ENCODE assay signal across 10 mouse cellular contexts in the genomic region with DNA sequence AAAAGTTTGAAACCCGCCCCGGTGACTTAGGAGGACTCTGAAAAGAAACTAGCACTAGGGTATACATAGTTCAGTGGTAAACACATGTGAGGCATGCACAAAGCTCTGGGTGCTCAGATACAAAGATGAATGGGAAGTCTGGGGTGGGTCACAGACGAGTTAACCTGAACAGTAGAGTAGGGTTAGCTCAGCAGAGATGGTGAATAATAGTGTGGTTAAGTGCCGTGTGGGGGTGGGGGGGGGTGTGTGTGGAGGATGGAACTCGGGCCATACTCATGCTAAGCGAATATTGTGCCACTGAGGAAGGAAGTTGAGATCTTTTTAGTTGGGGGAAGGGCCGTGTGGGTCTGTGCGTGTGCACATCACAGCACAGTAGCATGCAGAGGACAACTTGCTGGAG. TPM values are rescaled to one million over a fixed set of nuclear protein-coding genes. Genes with fewer than 3 reads are reported as not detected.
DNase-seq lines count a peak whose midpoint lies in the region; ATAC-seq lines count a peak whose summit lies in the region.
"Had no signal": no experiment of that assay in that cellular context is flagged by ENCODE, and none has a peak within 500 bp of the region (broad histone marks: within the 10 kb centered on the region; RNA-seq: fewer than 3 reads in every experiment).

No protein-coding gene starts in this region.

- H3K4me2 ChIP-seq in forebrain, embryonic 11.5 days (ENCODE audit: low read depth, low read length, severe bottlenecking) = no peak overlapping the region
- H3K4me2 ChIP-seq in forebrain, embryonic 16.5 days (ENCODE audit: low read length) = no peak overlapping the region
- H3K4me2 ChIP-seq in lung, embryonic 15.5 days = peak overlapping the region; percentile 75; the same call in 1 of the 2 replicates
- H3K4me2 ChIP-seq in hindbrain, embryonic 16.5 days (ENCODE audit: low read length) = peak overlapping the region; percentile 90; the same call in 1 of the 2 replicates
- H3K4me2 ChIP-seq in neural tube, embryonic 14.5 days (ENCODE audit: low read depth, low read length) = 0 out of 2 replicates have a peak overlapping the region, but pooled peaks have one; percentile 95

- intact Hi-C loops in gastrocnemius, postnatal 14 days (cut with DNase I; ENCODE audit: low total_unique reads) = no loop called here

- DNase-seq in forebrain, embryonic 11.5 days (ENCODE audit: low spot score) = no peak
- DNase-seq in lung, postnatal 10 days = no peak
- DNase-seq in gastrocnemius, postnatal 14 days = no peak
- DNase-seq in c-Kit-positive CD71-positive TER-119-positive erythroid progenitor cells, embryonic 14.5 days (ENCODE audit: low spot score) = no peak
- DNase-seq: lung, postnatal 36 days; right cerebral cortex, postnatal 14 days had no signal

- no peaks in the 10 kb centered on the region for H3K9me3 ChIP-seq in forebrain, embryonic 11.5 days (ENCODE audit: control insufficient read depth, low read length)
- no peaks in the 10 kb centered on the region for H3K9me3 ChIP-seq in forebrain, embryonic 16.5 days (ENCODE audit: control insufficient read depth, low read length)
- no peaks in the 10 kb centered on the region for H3K9me3 ChIP-seq in lung, embryonic 15.5 days
- H3K9me3 ChIP-seq in hindbrain, embryonic 16.5 days (ENCODE audit: control insufficient read depth, low read length) = no peaks in the 10 kb centered on the region
- H3K9me3 ChIP-seq in neural tube, embryonic 14.5 days (ENCODE audit: control insufficient read depth, low read length) = no peaks in the 10 kb centered on the region

- H3K4me3 ChIP-seq in forebrain, embryonic 11.5 days (ENCODE audit: low read depth, low read length) = no peak overlapping the region
- H3K4me3 ChIP-seq in forebrain, embryonic 16.5 days (replicated peaks; ENCODE audit: low read length) = no peak overlapping the region
- no peak overlapping the region for H3K4me3 ChIP-seq in lung, embryonic 15.5 days
- no peak overlapping the region for H3K4me3 ChIP-seq in hindbrain, embryonic 16.5 days (ENCODE audit: low read length)
- H3K4me3 ChIP-seq in neural tube, embryonic 14.5 days (ENCODE audit: low read depth, low read length) = no peak overlapping the region

- peaks cover 3% of the 10 kb centered on the region for H3K36me3 ChIP-seq in forebrain, embryonic 11.5 days (ENCODE audit: control insufficient read depth, insufficient read depth, low read length)
- peaks cover 19% of the 10 kb centered on the region for H3K36me3 ChIP-seq in forebrain, embryonic 16.5 days (ENCODE audit: control insufficient read depth, insufficient read depth)
- H3K36me3 ChIP-seq in lung, embryonic 15.5 days = peaks cover 31% of the 10 kb centered on the region
- H3K36me3 ChIP-seq in hindbrain, embryonic 16.5 days (ENCODE audit: control insufficient read depth, insufficient read depth, low read length) = peaks cover 20% of the 10 kb centered on the region
- peaks cover 33% of the 10 kb centered on the region for H3K36me3 ChIP-seq in neural tube, embryonic 14.5 days (ENCODE audit: control insufficient read depth, insufficient read depth, low read length)

- H3K4me1 ChIP-seq in forebrain, embryonic 11.5 days (replicated peaks; ENCODE audit: control insufficient read depth, insufficient read depth, low read length) = peaks cover 13% of the 10 kb centered on the region; the same call in 1 of the 2 replicates
- H3K4me1 ChIP-seq in forebrain, embryonic 16.5 days (replicated peaks; ENCODE audit: control insufficient read depth, insufficient read depth, low read length) = peaks cover 28% of the 10 kb centered on the region
- peaks cover 23% of the 10 kb centered on the region for H3K4me1 ChIP-seq in lung, embryonic 15.5 days
- peaks cover 18% of the 10 kb centered on the region for H3K4me1 ChIP-seq in hindbrain, embryonic 16.5 days (ENCODE audit: control insufficient read depth, insufficient read depth, low read depth, low read length)
- H3K4me1 ChIP-seq in neural tube, embryonic 14.5 days (ENCODE audit: control insufficient read depth, insufficient read depth, low read length) = peaks cover 13% of the 10 kb centered on the region

- H3K9ac ChIP-seq in forebrain, embryonic 11.5 days (ENCODE audit: low read length) = peak overlapping the region; percentile 16; the same call in 1 of the 2 replicates
- no peak overlapping the region for H3K9ac ChIP-seq in forebrain, embryonic 16.5 days (replicated peaks; ENCODE audit: low read depth, low read length)
- H3K9ac ChIP-seq in lung, embryonic 15.5 days = peak overlapping the region; percentile 17; the same call in 1 of the 2 replicates
- no peak overlapping the region for H3K9ac ChIP-seq in hindbrain, embryonic 16.5 days (ENCODE audit: low read depth, low read length)
- H3K9ac ChIP-seq in neural tube, embryonic 14.5 days (replicated peaks; ENCODE audit: low read depth, low read length) = no peak overlapping the region

- whole genome bisulfite sequencing in forebrain, embryonic 11.5 days = 88% methylated on average over 8 of the region's 8 CpGs
- WGBS in forebrain, embryonic 16.5 days = 90% methylated on average over 8 of the region's 8 CpGs
- WGBS in lung, embryonic 15.5 days = 78% methylated on average over 8 of the region's 8 CpGs
- WGBS in hindbrain, embryonic 16.5 days = 81% methylated on average over 8 of the region's 8 CpGs
- WGBS in neural tube, embryonic 14.5 days = 92% methylated on average over 8 of the region's 8 CpGs

- no peaks in the 10 kb centered on the region for H3K27me3 ChIP-seq in forebrain, embryonic 11.5 days (ENCODE audit: control insufficient read depth, insufficient read depth, low read length)
- H3K27me3 ChIP-seq in forebrain, embryonic 16.5 days (replicated peaks; ENCODE audit: control insufficient read depth, insufficient read depth, low read length) = no peaks in the 10 kb centered on the region
- H3K27me3 ChIP-seq in lung, embryonic 15.5 days = no peaks in the 10 kb centered on the region
- no peaks in the 10 kb centered on the region for H3K27me3 ChIP-seq in hindbrain, embryonic 16.5 days (replicated peaks; ENCODE audit: control insufficient read depth, insufficient read depth, low read length)
- no peaks in the 10 kb centered on the region for H3K27me3 ChIP-seq in neural tube, embryonic 14.5 days (ENCODE audit: control insufficient read depth, insufficient read depth, low read length)

- ATAC-seq in forebrain, embryonic 11.5 days (replicated peaks; ENCODE audit: low FRiP score) = no peak
- ATAC-seq in forebrain, embryonic 16.5 days = no peak
- no peak for ATAC-seq in lung, embryonic 15.5 days (ENCODE audit: borderline replicate concordance, extremely low read depth, low FRiP score, low TSS enrichment)
- ATAC-seq in hindbrain, embryonic 16.5 days = no peak
- ATAC-seq in neural tube, embryonic 14.5 days (ENCODE audit: low read depth) = no peak

- no peak overlapping the region for H3K27ac ChIP-seq in forebrain, embryonic 11.5 days (ENCODE audit: low read depth, low read length)
- no peak overlapping the region for H3K27ac ChIP-seq in forebrain, embryonic 16.5 days (ENCODE audit: low read length)
- no peak overlapping the region for H3K27ac ChIP-seq in lung, embryonic 15.5 days
- H3K27ac ChIP-seq in hindbrain, embryonic 16.5 days (ENCODE audit: low read depth, low read length) = no peak overlapping the region
- H3K27ac ChIP-seq in neural tube, embryonic 14.5 days (ENCODE audit: low read depth, low read length) = no peak overlapping the region

RNA-seq across cellular contexts. Expression of gene Mdh2, which starts 2.1 kb away (rescaled TPM):
- polyA plus RNA-seq in forebrain, embryonic 11.5 days (2014; fragmentation: Nextera tagmentation; extraction: Ambion mirVana) = 526 and 536 TPM in 2 replicates
- polyA plus RNA-seq in forebrain, embryonic 16.5 days (2015; fragmentation: Nextera tagmentation; extraction: Ambion mirVana) = 562 and 563 TPM in 2 replicates
- polyA plus RNA-seq in lung, embryonic 15.5 days (2015; fragmentation: Nextera tagmentation; extraction: Ambion mirVana) = 452 and 462 TPM in 2 replicates
- polyA plus RNA-seq in hindbrain, embryonic 16.5 days (2015; fragmentation: Nextera tagmentation; extraction: Ambion mirVana) = 670 and 701 TPM in 2 replicates
- 680 and 694 TPM in 2 replicates for polyA plus RNA-seq in neural tube, embryonic 14.5 days (2014; fragmentation: Nextera tagmentation; extraction: Ambion mirVana)
- total RNA-seq in gastrocnemius, postnatal 14 days (2021) = 1,000 to 10,000 TPM; 1,031 to 1,199 TPM

RNA-seq across cellular contexts. Expression of gene Styxl1, which starts 2.1 kb away (rescaled TPM):
- polyA plus RNA-seq in forebrain, embryonic 11.5 days (2014; fragmentation: Nextera tagmentation; extraction: Ambion mirVana) = not detected in 2 replicates
- polyA plus RNA-seq in forebrain, embryonic 16.5 days (2015; fragmentation: Nextera tagmentation; extraction: Ambion mirVana) = 0.23 and 0.35 TPM in 2 replicates
- polyA plus RNA-seq in lung, embryonic 15.5 days (2015; fragmentation: Nextera tagmentation; extraction: Ambion mirVana) = 0.24 and 0.57 TPM in 2 replicates
- polyA plus RNA-seq in hindbrain, embryonic 16.5 days (2015; fragmentation: Nextera tagmentation; extraction: Ambion mirVana) = 0.48 and 0.51 TPM in 2 replicates
- polyA plus RNA-seq in neural tube, embryonic 14.5 days (2014; fragmentation: Nextera tagmentation; extraction: Ambion mirVana) = 0.76 TPM in 1 of 2 replicates, not detected in the other
- not detected for total RNA-seq in gastrocnemius, postnatal 14 days (2021)

RNA-seq across cellular contexts. Expression of gene Srrm3, which starts 26.4 kb away (rescaled TPM):
- polyA plus RNA-seq in forebrain, embryonic 11.5 days (2014; fragmentation: Nextera tagmentation; extraction: Ambion mirVana) = 12.3 and 12.7 TPM in 2 replicates
- polyA plus RNA-seq in forebrain, embryonic 16.5 days (2015; fragmentation: Nextera tagmentation; extraction: Ambion mirVana) = 44.0 and 60.9 TPM in 2 replicates
- 0.20 and 0.64 TPM in 2 replicates for polyA plus RNA-seq in lung, embryonic 15.5 days (2015; fragmentation: Nextera tagmentation; extraction: Ambion mirVana)
- 59.7 and 65.9 TPM in 2 replicates for polyA plus RNA-seq in hindbrain, embryonic 16.5 days (2015; fragmentation: Nextera tagmentation; extraction: Ambion mirVana)
- 61.0 and 65.9 TPM in 2 replicates for polyA plus RNA-seq in neural tube, embryonic 14.5 days (2014; fragmentation: Nextera tagmentation; extraction: Ambion mirVana)
- total RNA-seq in gastrocnemius, postnatal 14 days (2021) = not detected

RNA-seq across cellular contexts. Expression of gene Tmem120a, which starts 36.1 kb away (rescaled TPM):
- 46.1 and 49.0 TPM in 2 replicates for polyA plus RNA-seq in forebrain, embryonic 11.5 days (2014; fragmentation: Nextera tagmentation; extraction: Ambion mirVana)
- 81.3 and 82.9 TPM in 2 replicates for polyA plus RNA-seq in forebrain, embryonic 16.5 days (2015; fragmentation: Nextera tagmentation; extraction: Ambion mirVana)
- polyA plus RNA-seq in lung, embryonic 15.5 days (2015; fragmentation: Nextera tagmentation; extraction: Ambion mirVana) = 37.7 and 38.3 TPM in 2 replicates
- 90.3 and 93.5 TPM in 2 replicates for polyA plus RNA-seq in hindbrain, embryonic 16.5 days (2015; fragmentation: Nextera tagmentation; extraction: Ambion mirVana)
- 76.3 and 82.0 TPM in 2 replicates for polyA plus RNA-seq in neural tube, embryonic 14.5 days (2014; fragmentation: Nextera tagmentation; extraction: Ambion mirVana)
- total RNA-seq in gastrocnemius, postnatal 14 days (2021) = 1 to 10 TPM; 3.8 to 5.2 TPM

Comparison
In these comparisons a context has a peak if more than half of its experiments do, and no peak if none do; other contexts are left out.
1. H3K9ac ChIP-seq: peak in forebrain, embryonic 11.5 days (single experiment) and lung, embryonic 15.5 days (single experiment); none in forebrain, embryonic 16.5 days (single experiment), hindbrain, embryonic 16.5 days (single experiment) and neural tube, embryonic 14.5 days (single experiment).
2. H3K4me2 ChIP-seq: peak in lung, embryonic 15.5 days (single experiment), hindbrain, embryonic 16.5 days (single experiment) and neural tube, embryonic 14.5 days (single experiment); none in forebrain, embryonic 11.5 days (single experiment) and forebrain, embryonic 16.5 days (single experiment).